Mouse (Mus musculus): ENCODE measurements around the gene Hoxb6. TPM values are rescaled to one million over a fixed set of nuclear protein-coding genes. Genes with fewer than 3 reads are reported as not detected.

Hoxb6 gene
- total and polyA plus RNA-seq, 3 experiments: not detected

DNA sequence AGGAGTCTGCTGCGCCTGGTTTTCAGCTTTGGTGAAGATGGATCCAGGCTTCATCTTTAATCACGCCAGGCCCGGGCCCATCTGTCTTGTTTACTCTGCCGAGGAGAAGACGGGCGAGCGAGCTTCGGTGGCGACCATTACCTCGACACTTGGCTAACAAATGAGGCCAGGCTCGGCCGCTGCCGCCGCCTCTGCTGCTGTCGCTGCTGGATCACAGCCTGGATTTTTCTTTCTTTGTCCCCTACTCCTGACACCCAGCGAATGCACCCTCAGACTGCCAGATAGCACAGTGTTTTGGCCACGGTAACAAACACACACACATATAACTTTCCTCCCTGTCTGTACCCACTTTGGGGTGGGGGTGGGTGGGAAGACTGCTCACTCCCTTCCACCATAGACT lies 28.4 kb downstream of the Hoxb6 start:
- H3K9ac ChIP-seq (ENCODE audit: control insufficient read depth, low read depth, low read length, poor library complexity, severe bottlenecking): no peak overlapping the region
- no peak overlapping the region for H3K4me3 ChIP-seq (ENCODE audit: control insufficient read depth in 1 of 2, insufficient read depth in 1 of 2, low read depth in 2 of 2, low read length in 2 of 2)
- H3K9me3 ChIP-seq (replicated peaks; ENCODE audit: insufficient read depth, low read length): no peaks in the 10 kb centered on the region
- H3K27ac ChIP-seq (ENCODE audit: control insufficient read depth, low read depth, low read length): no peak overlapping the region
- TF ChIP-seq E2F4 (IDR thresholded peaks at IDR 0.05; ENCODE audit: borderline replicate concordance, low read depth, low read length) (no peak), USF1 (IDR thresholded peaks at IDR 0.05; ENCODE audit: low read depth, low read length) (no peak), HCFC1 (IDR thresholded peaks at IDR 0.05; ENCODE audit: low read depth, low read length) (no peak), MAZ (IDR thresholded peaks at IDR 0.05; ENCODE audit: low read depth, low read length) (no peak), MYB (IDR thresholded peaks at IDR 0.05; ENCODE audit: low read depth, low read length) (no peak), KAT2A (conservative IDR thresholded peaks at IDR 0.05; ENCODE audit: low read depth, low read length) (no peak), RAD21 (IDR thresholded peaks at IDR 0.05; ENCODE audit: low read depth, low read length) (no peak), MXI1 (IDR thresholded peaks at IDR 0.05; ENCODE audit: low read depth, low read length) (no peak), GABPA (IDR thresholded peaks at IDR 0.05; ENCODE audit: low read depth, low read length) (no peak), NELFE (IDR thresholded peaks at IDR 0.05; ENCODE audit: low read depth, low read length) (no peak), MAFK (IDR thresholded peaks at IDR 0.05; ENCODE audit: borderline replicate concordance, low read depth, low read length) (no peak)
- DNase-seq (ENCODE audit: low read depth, low spot score): no peak
- peaks cover 3 to 5% of the 10 kb centered on the region in 2 experiments; a peak in 3 of 4 replicates for H3K27me3 ChIP-seq (ENCODE audit: control insufficient read depth in 1 of 2, insufficient read depth in 2 of 2, low read length in 2 of 2)
- H3K79me2 ChIP-seq (ENCODE audit: control insufficient read depth, insufficient read depth, low read length, poor library complexity): no peaks in the 10 kb centered on the region
- H3K36me3 ChIP-seq (ENCODE audit: control insufficient read depth in 1 of 2, insufficient read depth in 2 of 2, low read length in 2 of 2): no peaks in the 10 kb centered on the region
- H3K4me1 ChIP-seq (ENCODE audit: control insufficient read depth in 1 of 2, insufficient read depth in 2 of 2, low read length in 2 of 2): no peaks in the 10 kb centered on the region

DNA sequence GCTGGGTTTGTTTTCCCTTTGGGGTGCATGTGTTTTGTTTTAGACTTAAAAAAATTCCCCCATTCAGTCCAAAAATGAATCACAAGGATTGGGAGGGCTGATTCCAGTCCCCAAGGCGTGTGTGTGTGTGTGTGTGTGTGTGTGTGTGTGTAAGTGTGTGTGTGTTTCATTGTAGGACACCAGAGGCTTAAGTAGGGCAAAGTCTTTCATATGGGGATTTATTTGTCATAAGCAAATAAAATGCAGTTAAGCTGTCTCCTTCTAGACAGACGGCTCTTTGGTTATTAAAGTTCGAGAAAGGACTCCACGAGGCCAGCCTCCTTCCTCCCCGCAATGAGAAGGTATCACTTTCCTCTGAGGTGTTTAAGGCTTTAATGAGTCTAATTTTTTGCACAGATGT lies 29.6 kb downstream of the Hoxb6 start:
- no peak overlapping the region for H3K4me3 ChIP-seq (ENCODE audit: control insufficient read depth in 1 of 2, insufficient read depth in 1 of 2, low read depth in 2 of 2, low read length in 2 of 2)
- H3K27ac ChIP-seq (ENCODE audit: control insufficient read depth, low read depth, low read length): no peak overlapping the region
- H3K27me3 ChIP-seq (ENCODE audit: control insufficient read depth in 1 of 2, insufficient read depth in 2 of 2, low read length in 2 of 2): peaks cover 5 to 6% of the 10 kb centered on the region in 2 experiments
- H3K9ac ChIP-seq (ENCODE audit: control insufficient read depth, low read depth, low read length, poor library complexity, severe bottlenecking): no peak overlapping the region
- H3K4me1 ChIP-seq (ENCODE audit: control insufficient read depth in 1 of 2, insufficient read depth in 2 of 2, low read length in 2 of 2): no peaks in the 10 kb centered on the region
- H3K79me2 ChIP-seq (ENCODE audit: control insufficient read depth, insufficient read depth, low read length, poor library complexity): no peaks in the 10 kb centered on the region
- DNase-seq (ENCODE audit: low read depth, low spot score): no peak
- H3K36me3 ChIP-seq (ENCODE audit: control insufficient read depth in 1 of 2, insufficient read depth in 2 of 2, low read length in 2 of 2): no peaks in the 10 kb centered on the region
- no peaks in the 10 kb centered on the region for H3K9me3 ChIP-seq (replicated peaks; ENCODE audit: insufficient read depth, low read length)
- TF ChIP-seq ZKSCAN1 (IDR thresholded peaks at IDR 0.05; ENCODE audit: low read depth, low read length) (no peak), MAZ (IDR thresholded peaks at IDR 0.05; ENCODE audit: low read depth, low read length) (no peak), RAD21 (IDR thresholded peaks at IDR 0.05; ENCODE audit: low read depth, low read length) (no peak), POLR2AphosphoS5 (IDR thresholded peaks at IDR 0.05; ENCODE audit: borderline replicate concordance, low read depth, low read length) (no peak), TAL1 (IDR thresholded peaks at IDR 0.05; ENCODE audit: low read length) (no peak), EP300 (IDR thresholded peaks at IDR 0.05; ENCODE audit: low read depth in 1 of 2, low read length in 2 of 2) (no peak), MAX (IDR thresholded peaks at IDR 0.05; ENCODE audit: low read length) (no peak), SIN3A (IDR thresholded peaks at IDR 0.05; ENCODE audit: low read length) (no peak), ZC3H11A (IDR thresholded peaks at IDR 0.05; ENCODE audit: low read depth, low read length) (no peak), GABPA (IDR thresholded peaks at IDR 0.05; ENCODE audit: low read depth, low read length) (no peak)
